ENCODE assay signal across 1 mouse cellular context in genomic region chr2:91244557-91245228, GRCm38 (mm10).
TF ChIP-seq lines count a peak whose summit lies in the region.

No protein-coding gene starts in this region.

TF ChIP-seq in MEL, 35 proteins besides CTCF, POLR2A, EP300 and RAD21:
- TF ChIP-seq MEF2A (IDR thresholded peaks at IDR 0.05; ENCODE audit: extremely low read depth, insufficient replicate concordance, low read depth, low read length, poor library complexity, severe bottlenecking): peak; percentile 36; the same call in 1 of the 2 replicates
- TF ChIP-seq TBP (IDR thresholded peaks at IDR 0.05; ENCODE audit: low read depth, low read length): no peak; the same call in 1 of the 2 replicates
- peak; percentile 35; the same call in 1 of the 2 replicates for TF ChIP-seq BHLHE40 (IDR thresholded peaks at IDR 0.05; ENCODE audit: borderline replicate concordance, low read depth, low read length)
- TF ChIP-seq GATA1 (IDR thresholded peaks at IDR 0.05; ENCODE audit: low read depth, low read length): peak; percentile 85; the same call in 1 of the 2 replicates
- TF ChIP-seq MAZ (IDR thresholded peaks at IDR 0.05; ENCODE audit: low read depth, low read length): peak; percentile 99
- 0 out of 2 replicates have a peak, but pooled peaks have one; percentile 37 for TF ChIP-seq HCFC1 (IDR thresholded peaks at IDR 0.05; ENCODE audit: low read depth, low read length)
- no peak for TF ChIP-seq USF2 (IDR thresholded peaks at IDR 0.05; ENCODE audit: borderline replicate concordance in 1 of 2, insufficient read depth in 1 of 2, low read depth in 1 of 2, low read length in 2 of 2)
- 0 out of 2 replicates have a peak, but pooled peaks have one; percentile 26 for TF ChIP-seq ZNF384 (IDR thresholded peaks at IDR 0.05; ENCODE audit: low read depth, low read length)
- TF ChIP-seq NRF1 (IDR thresholded peaks at IDR 0.05; ENCODE audit: insufficient read depth, low read depth, low read length, poor library complexity, severe bottlenecking): no peak
- TF ChIP-seq ETS1 (IDR thresholded peaks at IDR 0.05; ENCODE audit: low read depth, low read length): peak; percentile 77; the same call in 1 of the 2 replicates
- TF ChIP-seq CHD1 (IDR thresholded peaks at IDR 0.05; ENCODE audit: low read depth, low read length): no peak
- TF ChIP-seq ELF1 (IDR thresholded peaks at IDR 0.05; ENCODE audit: low read depth, low read length): peak; percentile 33; the same call in 1 of the 2 replicates
- TF ChIP-seq TAL1 (IDR thresholded peaks at IDR 0.05; ENCODE audit: low read length): peak; percentile 80
- TF ChIP-seq UBTF (IDR thresholded peaks at IDR 0.05; ENCODE audit: borderline replicate concordance, insufficient read depth, low read depth, low read length): no peak
- TF ChIP-seq SIN3A (IDR thresholded peaks at IDR 0.05; ENCODE audit: low read length): peak; percentile 39
- no peak for TF ChIP-seq E2F4 (IDR thresholded peaks at IDR 0.05; ENCODE audit: borderline replicate concordance, low read depth, low read length)
- TF ChIP-seq SMC3 (IDR thresholded peaks at IDR 0.05; ENCODE audit: low read depth, low read length): no peak
- peak; percentile 62 for TF ChIP-seq RCOR1 (IDR thresholded peaks at IDR 0.05; ENCODE audit: low read depth, low read length)
- no peak for TF ChIP-seq ZMIZ1 (IDR thresholded peaks at IDR 0.05; ENCODE audit: low read depth, low read length)
- no peak for TF ChIP-seq GABPA (IDR thresholded peaks at IDR 0.05; ENCODE audit: low read depth, low read length)
- peak; percentile 98 for TF ChIP-seq TCF12 (IDR thresholded peaks at IDR 0.05; ENCODE audit: low read depth, low read length)
- TF ChIP-seq CHD2 (IDR thresholded peaks at IDR 0.05; ENCODE audit: low read length): no peak
